Mouse (Mus musculus) large intestine, adult 2 months (tissue): ENCODE data around the gene Enpp6. TPM values are rescaled to one million over a fixed set of nuclear protein-coding genes. Genes with fewer than 3 reads are reported as not detected.
"Not testable (repeated sequence)": the region's sequence is repeated elsewhere in the genome, so short reads cannot be mapped to it uniquely, and the experiment has no call there.

ENCODE experiments used
- DNase-seq: peaks from one replicate; pipeline ENCODE4 v3.0.0-alpha.2; 2012; ENCODE audit warnings: low read depth, low spot score
- WGBS: fragments of 180-500 bp; shearing (Covaris S2); methylation state at CpG from one replicate; pipeline ENCODE4 v1.1.7; 2018; 5-methylcytosine and 5-hydroxymethylcytosine counted together
- polyA plus RNA-seq: library from polyadenylated mRNA; depleted of rRNA; stranded (reverse); fragments of >200 nt; gene quantifications from 2 replicates; pipeline ENCODE4 v1.2.3, GENCODE M21; 2012

Enpp6 gene
- polyA plus RNA-seq, 1 experiment, result 0.64 TPM

GRCm38 (mm10) chr8:46991081-46991480, 4.4 kb downstream of the Enpp6 start:
- 55% methylated on average over 5 of the region's 5 CpGs for WGBS
- no peak for DNase-seq

- DNase-seq, result no peak
- 84% methylated on average over 9 of the region's 9 CpGs for whole genome bisulfite sequencing
Measured at GRCm38 (mm10) chr8:46992579-46992978, 5.9 kb downstream of the Enpp6 start.

DNA sequence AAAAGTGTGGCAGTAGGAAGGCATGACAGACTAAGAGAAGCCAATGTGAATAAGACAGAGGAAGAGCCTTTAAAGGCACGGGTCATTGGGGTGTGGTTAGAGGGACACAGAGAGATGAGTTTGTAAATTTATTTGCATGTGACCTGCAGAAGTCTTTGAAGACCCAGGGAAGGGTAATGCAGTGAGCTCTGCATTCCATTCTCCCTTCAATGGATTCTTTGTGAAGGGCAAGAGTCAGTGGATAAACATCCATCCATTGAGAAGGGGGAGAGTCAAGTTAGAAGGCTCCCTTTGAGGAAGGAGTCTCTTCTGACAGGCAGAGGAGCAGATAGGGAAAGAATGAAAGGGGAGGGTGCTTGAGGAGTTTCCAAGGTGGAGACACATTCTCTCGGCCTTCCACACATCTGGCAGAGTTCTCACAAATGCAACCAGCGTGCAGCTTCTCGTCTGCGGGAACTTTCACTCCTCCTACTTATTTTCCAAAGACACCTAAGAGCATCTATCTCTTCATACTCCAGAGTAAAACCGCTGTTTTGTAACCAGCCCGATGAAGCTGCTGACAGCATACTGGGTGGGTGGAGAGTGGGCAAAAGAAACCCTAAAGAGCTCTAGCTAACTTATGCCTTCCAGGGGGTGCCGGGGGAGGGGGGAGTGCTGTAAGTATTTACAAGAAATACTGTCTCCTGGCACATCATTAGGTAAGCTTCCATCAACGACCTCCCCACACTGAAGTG, 9.4 kb downstream of the Enpp6 start:
- 54% methylated on average over 9 of the region's 9 CpGs for WGBS
- DNase-seq, result no peak

DNA sequence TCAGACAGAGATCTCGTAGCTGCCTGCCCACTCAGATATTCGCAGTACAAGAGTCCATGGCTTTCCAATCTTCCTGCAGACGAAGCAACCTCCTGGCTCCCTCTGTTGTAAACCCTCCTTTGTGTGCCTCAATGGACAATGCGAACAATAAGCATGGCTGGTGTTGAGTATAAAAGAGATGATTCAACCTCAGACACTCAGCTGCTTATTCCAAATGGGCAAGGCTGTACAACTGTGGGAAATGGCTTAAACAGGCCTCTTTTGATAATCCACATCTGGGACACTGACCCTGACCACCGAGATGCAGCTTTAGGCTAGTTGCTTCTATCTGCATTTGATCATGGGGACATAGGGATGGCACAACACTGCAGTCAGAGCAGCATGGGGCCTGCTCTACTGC, 19.0 kb downstream of the Enpp6 start:
- WGBS, result 87% methylated on average over 5 of the region's 5 CpGs
- no peak for DNase-seq

DNA sequence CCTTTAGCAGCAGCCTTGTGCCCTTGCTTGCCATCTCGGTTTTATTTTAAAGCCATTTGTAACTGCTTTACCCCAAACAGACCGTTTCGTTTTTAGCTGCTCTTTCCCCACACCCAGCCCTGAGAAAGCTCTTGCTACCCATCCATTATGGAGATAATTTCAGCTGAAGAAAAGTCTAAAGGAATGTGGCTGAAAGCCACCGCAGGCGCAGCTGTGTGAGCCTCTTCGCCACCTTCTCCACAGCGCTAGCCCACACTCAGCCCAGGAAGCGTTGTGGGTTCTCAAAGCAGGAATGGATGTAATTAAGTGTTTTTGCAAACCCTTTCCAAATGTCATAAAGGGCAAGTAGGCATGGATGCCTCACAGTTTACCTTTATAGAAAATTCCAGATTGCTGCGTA, 20.1 kb downstream of the Enpp6 start:
- 79% methylated on average over 9 of the region's 9 CpGs for WGBS
- no peak for DNase-seq

- 81% methylated on average over 13 of the region's 13 CpGs for WGBS
Measured at GRCm38 (mm10) chr8:47008220-47008773, 21.6 kb downstream of the Enpp6 start.

GRCm38 (mm10) chr8:47016268-47016946, 29.7 kb downstream of the Enpp6 start:
- 33% methylated on average over 13 of the region's 13 CpGs for whole genome bisulfite sequencing
- DNase-seq, result peak; percentile 52

More at GRCm38 (mm10) chr8:47008220-47008773, 21.6 kb downstream of the Enpp6 start:
- no peak for DNase-seq

DNA sequence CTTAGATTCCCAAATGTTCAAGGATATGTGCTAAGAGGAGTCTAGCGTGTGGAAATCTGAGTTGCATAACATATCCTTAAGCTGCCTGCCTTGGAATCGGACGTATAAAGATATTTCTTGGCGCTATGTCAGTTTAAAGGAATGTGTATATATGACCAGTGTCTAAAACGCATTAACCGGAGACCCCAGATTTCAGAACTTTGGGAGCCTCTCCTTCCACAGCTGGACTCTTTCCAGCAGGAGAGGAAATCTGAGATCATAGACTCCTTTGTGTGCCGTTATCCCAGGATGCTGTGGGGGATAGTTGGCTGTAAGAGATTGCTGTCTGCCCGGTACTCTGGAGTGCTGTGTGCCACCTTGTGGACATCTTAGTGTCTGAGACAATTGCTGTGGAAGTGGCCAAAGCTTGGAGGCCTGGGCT, 34.5 kb downstream of the Enpp6 start:
- 64% methylated on average over 8 of the region's 8 CpGs for WGBS
- no peak for DNase-seq

- WGBS, result 87% methylated on average over 4 of the region's 4 CpGs
- DNase-seq, result no peak
Measured at GRCm38 (mm10) chr8:47024612-47025011, 37.9 kb downstream of the Enpp6 start.

DNA sequence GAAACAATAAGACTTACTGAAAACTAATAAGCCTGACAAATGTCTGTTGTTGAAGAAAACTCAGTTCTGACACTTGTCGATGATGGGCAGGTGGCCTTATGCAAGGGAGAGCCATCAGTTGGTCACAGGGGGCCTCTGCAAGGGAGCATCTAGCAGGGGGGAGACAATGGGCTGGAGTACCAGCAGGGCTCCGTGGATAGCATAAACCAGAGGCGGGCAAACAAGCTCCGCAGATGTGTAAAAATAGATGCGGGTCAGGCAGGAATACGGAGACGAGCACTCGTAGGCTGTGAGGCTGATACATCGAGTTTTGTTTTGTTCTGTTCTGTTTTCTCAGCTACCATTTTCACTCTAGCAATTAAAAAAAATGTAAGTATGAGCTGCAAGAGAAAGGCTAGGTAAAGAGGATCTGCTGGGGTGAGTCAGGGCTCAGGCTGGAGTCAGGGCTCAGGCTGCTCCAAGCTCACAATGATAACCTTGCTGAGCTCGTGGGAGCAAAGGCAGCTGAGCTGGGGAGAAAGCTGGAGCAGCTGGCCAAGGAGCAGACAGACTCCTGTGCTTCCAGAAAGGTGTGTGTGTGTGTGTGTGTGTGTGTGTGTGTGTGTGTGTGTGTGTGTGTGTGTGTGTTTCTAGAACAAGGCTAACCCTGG, 40.3 kb downstream of the Enpp6 start:
- DNase-seq, result no peak
- 74% methylated on average over 10 of the region's 10 CpGs for WGBS

GRCm38 (mm10) chr8:47028474-47028873, 41.8 kb downstream of the Enpp6 start:
- DNase-seq, result no peak
- 82% methylated on average over 6 of the region's 6 CpGs for WGBS

DNA sequence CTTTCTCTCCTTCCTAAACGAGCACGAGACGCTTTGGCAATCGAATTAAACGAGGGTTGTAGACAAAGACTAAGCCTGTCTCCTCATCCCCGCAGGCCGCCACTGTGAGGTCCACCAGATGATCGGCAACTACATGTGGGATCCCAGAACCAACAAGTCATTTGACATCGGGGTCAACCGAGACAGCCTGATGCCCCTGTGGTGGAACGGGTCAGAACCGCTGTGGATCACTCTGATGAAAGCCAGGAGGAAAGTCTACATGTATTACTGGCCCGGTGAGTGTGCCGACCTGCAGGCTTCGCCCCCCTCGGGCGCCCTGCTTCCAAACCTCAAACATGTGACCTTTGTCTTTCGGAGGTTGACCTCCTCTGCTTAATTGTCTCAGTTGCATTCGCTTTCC, 43.6 kb downstream of the Enpp6 start:
- DNase-seq, result no peak
- 95% methylated on average over 19 of the region's 19 CpGs for WGBS

GRCm38 (mm10) chr8:47032081-47032480, 45.4 kb downstream of the Enpp6 start:
- no peak for DNase-seq
- WGBS, result 62% methylated on average over 7 of the region's 7 CpGs

DNA sequence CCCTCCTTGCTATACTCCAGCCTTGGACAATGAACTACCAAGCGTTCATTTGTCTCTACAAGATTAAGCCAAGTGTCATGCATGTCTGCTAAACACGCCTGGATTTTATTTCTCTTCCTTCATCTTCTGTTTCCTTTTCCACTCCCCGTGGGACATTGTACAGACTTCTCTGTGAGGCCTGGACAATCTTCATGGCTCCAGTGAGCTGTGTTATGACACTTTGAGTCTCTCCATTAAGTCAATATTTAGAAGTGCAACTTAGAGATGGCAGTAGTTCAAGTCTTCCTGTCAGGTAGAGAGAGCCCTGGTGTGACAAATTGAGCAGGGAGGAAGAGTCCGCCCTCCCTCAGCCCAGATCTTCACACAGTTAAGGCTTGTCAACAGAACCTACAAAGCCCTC, 47.3 kb downstream of the Enpp6 start:
- 49% methylated on average over 4 of the region's 4 CpGs for WGBS
- no peak for DNase-seq

GRCm38 (mm10) chr8:47036501-47036900, 49.8 kb downstream of the Enpp6 start:
- no peak for DNase-seq
- WGBS, result 48% methylated on average over 8 of the region's 8 CpGs

DNA sequence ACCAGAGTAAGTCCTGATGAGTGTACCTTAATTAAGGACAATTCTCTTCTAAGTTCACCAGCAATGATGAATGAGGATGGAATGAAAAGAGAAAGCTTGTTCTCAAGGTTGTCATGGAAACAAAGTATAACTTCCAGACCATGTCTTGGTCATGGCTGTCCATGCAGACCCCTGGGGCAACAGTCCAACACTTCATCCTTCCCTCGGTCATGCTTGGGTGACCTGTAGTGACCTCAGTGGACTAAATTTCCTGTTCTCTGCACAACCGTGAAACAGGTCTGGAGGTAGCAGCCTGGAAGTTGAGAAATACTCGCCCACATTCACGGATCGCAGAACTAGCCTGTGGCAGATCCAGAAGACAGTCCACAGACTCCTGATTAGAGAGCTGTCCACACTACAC, 50.7 kb downstream of the Enpp6 start:
- DNase-seq, result no peak
- 80% methylated on average over 5 of the region's 5 CpGs for WGBS

DNA sequence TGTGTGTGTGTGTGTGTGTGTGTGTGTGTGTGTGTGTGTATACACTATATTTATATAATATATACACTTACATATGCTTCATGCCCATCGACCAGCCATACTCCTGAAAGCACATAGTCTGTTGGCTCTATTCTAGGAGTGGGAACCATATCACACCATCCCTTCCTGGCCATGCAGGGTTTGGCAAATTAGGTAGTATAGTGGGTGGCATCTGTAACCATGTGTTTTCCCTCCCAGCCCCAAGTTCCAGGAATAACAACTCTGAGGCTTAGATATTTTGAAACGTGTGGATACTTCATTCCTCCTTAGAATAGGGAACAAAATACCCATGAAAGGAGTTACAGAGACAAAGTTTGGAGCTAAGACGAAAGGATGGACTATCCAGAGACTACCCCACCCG, 53.5 kb downstream of the Enpp6 start:
- WGBS, result 83% methylated on average over 4 of the region's 4 CpGs
- DNase-seq, result not testable (repeated sequence)

DNA sequence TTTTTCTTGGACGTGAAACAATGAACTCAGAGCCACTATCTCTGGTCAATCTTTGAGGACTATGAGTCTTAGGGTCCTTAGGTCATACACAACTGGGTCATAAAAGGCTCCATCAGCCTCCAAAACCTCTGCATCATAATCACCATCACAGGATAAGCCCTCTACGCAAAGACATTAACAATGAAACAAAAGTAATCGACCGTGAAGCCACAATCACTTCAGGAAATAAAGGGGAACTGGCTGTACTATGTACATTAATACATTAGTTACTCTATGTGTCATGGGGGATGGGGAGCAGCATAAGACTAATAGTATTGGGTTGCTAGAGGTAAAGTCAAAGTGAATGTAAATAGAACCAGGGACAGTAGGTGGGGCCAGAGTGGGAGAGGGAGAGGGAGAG, 59.7 kb downstream of the Enpp6 start:
- WGBS, result 80% methylated on average over 4 of the region's 4 CpGs

GRCm38 (mm10) chr8:47047146-47047545, 60.5 kb downstream of the Enpp6 start:
- DNase-seq, result no peak
- WGBS, result 92% methylated on average over 2 of the region's 2 CpGs

More for the DNA sequence above, 59.7 kb downstream of the Enpp6 start:
- no peak for DNase-seq

DNA sequence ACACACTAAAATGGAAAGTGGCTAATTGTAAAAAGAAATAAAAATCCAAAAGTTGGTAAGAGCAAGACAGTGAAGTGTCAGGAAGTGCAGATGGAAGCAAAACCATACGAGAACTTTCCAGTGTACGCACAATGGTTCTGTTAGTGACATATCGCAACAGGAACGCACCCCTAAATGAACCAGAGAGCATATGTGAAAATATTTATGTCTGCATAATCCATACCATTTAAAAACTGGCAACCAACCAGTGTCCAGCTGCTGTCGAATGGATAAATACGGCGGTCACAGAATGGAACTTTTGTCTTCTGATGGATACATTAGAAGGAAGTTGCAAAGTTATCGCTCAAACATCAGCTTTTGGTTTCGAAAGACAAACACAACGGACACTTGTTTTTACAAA, 61.9 kb downstream of the Enpp6 start:
- DNase-seq, result no peak
- 79% methylated on average over 10 of the region's 10 CpGs for WGBS
